Mouse (Mus musculus) MEL (cell line): ENCODE measurements around the gene Dnajb5. TPM values are rescaled to one million over a fixed set of nuclear protein-coding genes. Genes with fewer than 3 reads are reported as not detected.

ENCODE experiments used
- DNase-seq: peaks from one replicate; pipeline ENCODE4 v3.0.0; 2011; ENCODE audit warnings: low read depth, low spot score
- H3K27ac ChIP-seq: 2 replicates; pipeline ENCODE4 v1.5.1; 2012; ENCODE audit warnings: low read depth, mild to moderate bottlenecking, control low read depth, low read length, moderate library complexity; ENCODE audit not compliant: control insufficient read depth
- H3K27me3 ChIP-seq, 2 experiments: fragments of 150-350 bp in 1 of 2; sonication (generic) in 1 of 2; 2 replicates each; pipeline ENCODE4 v1.6.1; 2012; ENCODE audit warnings: low read length in 2 of 2, mild to moderate bottlenecking in 2 of 2, improper control_type of control experiment in 1 of 2, moderate library complexity in 1 of 2; ENCODE audit not compliant: insufficient read depth in 2 of 2, control insufficient read depth in 1 of 2
- H3K36me3 ChIP-seq, 2 experiments: 2 replicates each; pipeline ENCODE4 v1.6.1; 2012 to 2014; ENCODE audit warnings: low read length in 2 of 2, improper control_type of control experiment in 1 of 2, inconsistent platforms in 1 of 2, mild to moderate bottlenecking in 1 of 2; ENCODE audit not compliant: insufficient read depth in 2 of 2, control insufficient read depth in 1 of 2
- H3K4me1 ChIP-seq, 2 experiments: fragments of 150-350 bp in 1 of 2; sonication (generic) in 1 of 2; 2 replicates each; pipeline ENCODE4 v1.6.1; 2012; ENCODE audit warnings: low read length in 2 of 2, improper control_type of control experiment in 1 of 2, mild to moderate bottlenecking in 1 of 2; ENCODE audit not compliant: insufficient read depth in 2 of 2, control insufficient read depth in 1 of 2
- H3K4me3 ChIP-seq, 2 experiments: fragments of 150-350 bp in 1 of 2; sonication (generic) in 1 of 2; 2 replicates each; pipeline ENCODE4 v1.5.1; 2012; ENCODE audit warnings: low read depth in 2 of 2, low read length in 2 of 2, mild to moderate bottlenecking in 2 of 2, moderate library complexity in 2 of 2, control low read depth in 1 of 2, improper control_type of control experiment in 1 of 2; ENCODE audit not compliant: control insufficient read depth in 1 of 2, insufficient read depth in 1 of 2
- H3K79me2 ChIP-seq: 2 replicates; pipeline ENCODE4 v1.6.1; 2012; ENCODE audit warnings: mild to moderate bottlenecking, low read length, moderate library complexity; ENCODE audit not compliant: control insufficient read depth, poor library complexity, insufficient read depth
- H3K9ac ChIP-seq: 2 replicates; pipeline ENCODE4 v1.6.1; 2012; ENCODE audit warnings: low read depth, mild to moderate bottlenecking, control low read depth, low read length, moderate library complexity; ENCODE audit not compliant: control insufficient read depth, poor library complexity, severe bottlenecking
- H3K9me3 ChIP-seq: fragments of 150-350 bp; sonication (generic); replicated peaks from 2 replicates; pipeline ENCODE4 v1.6.1; 2012; ENCODE audit warnings: mild to moderate bottlenecking, low read length, improper control_type of control experiment, moderate library complexity; ENCODE audit not compliant: insufficient read depth
- BHLHE40 ChIP-seq: IDR thresholded peaks from 2 replicates; pipeline ENCODE4 v1.6.1; 2012; ENCODE audit warnings: low read depth, mild to moderate bottlenecking, inconsistent platforms, low read length, improper control_type of control experiment, borderline replicate concordance
- CHD1 ChIP-seq: IDR thresholded peaks from 2 replicates; pipeline ENCODE4 v1.6.1; 2012; ENCODE audit warnings: low read depth, mild to moderate bottlenecking, inconsistent platforms, low read length, improper control_type of control experiment
- CTCF ChIP-seq, 3 experiments: IDR thresholded peaks in 2 of 3; conservative IDR thresholded peaks in 1 of 3; 2 replicates each; pipeline ENCODE4 v1.5.1; 2011 to 2012; ENCODE audit warnings: low read length in 3 of 3, low read depth in 2 of 3, mild to moderate bottlenecking in 2 of 3, improper control_type of control experiment in 1 of 3, inconsistent platforms in 1 of 3, mixed read lengths in 1 of 3, moderate library complexity in 1 of 3; ENCODE audit not compliant: control insufficient read depth in 1 of 3, insufficient read depth in 1 of 3, poor library complexity in 1 of 3, severe bottlenecking in 1 of 3
- HCFC1 ChIP-seq: IDR thresholded peaks from 2 replicates; pipeline ENCODE4 v1.6.1; 2012; ENCODE audit warnings: low read depth, mild to moderate bottlenecking, inconsistent platforms, low read length, improper control_type of control experiment, moderate library complexity
- MAFK ChIP-seq: IDR thresholded peaks from 2 replicates; pipeline ENCODE4 v1.6.1; 2011; ENCODE audit warnings: low read depth, mild to moderate bottlenecking, low read length, improper control_type of control experiment, borderline replicate concordance
- MAX ChIP-seq: IDR thresholded peaks from 2 replicates; pipeline ENCODE4 v1.6.1; 2011; ENCODE audit warnings: low read length, improper control_type of control experiment
- MAZ ChIP-seq: IDR thresholded peaks from 2 replicates; pipeline ENCODE4 v1.6.1; 2012; ENCODE audit warnings: low read depth, mild to moderate bottlenecking, inconsistent platforms, low read length, improper control_type of control experiment
- MEF2A ChIP-seq: IDR thresholded peaks from 2 replicates; pipeline ENCODE4 v1.6.1; 2014; ENCODE audit warnings: low read depth, mild to moderate bottlenecking, inconsistent platforms, low read length, improper control_type of control experiment; ENCODE audit not compliant: poor library complexity, insufficient replicate concordance, severe bottlenecking; ENCODE audit errors: extremely low read depth
- MXI1 ChIP-seq: IDR thresholded peaks from 2 replicates; pipeline ENCODE4 v1.6.1; 2011; ENCODE audit warnings: mild to moderate bottlenecking, low read depth, low read length, improper control_type of control experiment
- RAD21 ChIP-seq: IDR thresholded peaks from 2 replicates; pipeline ENCODE4 v1.6.1; 2011; ENCODE audit warnings: mild to moderate bottlenecking, low read depth, low read length, improper control_type of control experiment
- SIN3A ChIP-seq: IDR thresholded peaks from 2 replicates; pipeline ENCODE4 v1.6.1; 2012; ENCODE audit warnings: low read length, improper control_type of control experiment, inconsistent platforms
- SMC3 ChIP-seq: IDR thresholded peaks from 2 replicates; pipeline ENCODE4 v1.6.1; 2011; ENCODE audit warnings: low read depth, low read length, improper control_type of control experiment
- UBTF ChIP-seq: IDR thresholded peaks from 2 replicates; pipeline ENCODE4 v1.6.1; 2012; ENCODE audit warnings: low read depth, mild to moderate bottlenecking, inconsistent platforms, low read length, improper control_type of control experiment, moderate library complexity, borderline replicate concordance; ENCODE audit not compliant: insufficient read depth
- USF2 ChIP-seq, 2 experiments: IDR thresholded peaks; 2 replicates each; pipeline ENCODE4 v1.6.1; 2011 to 2012; ENCODE audit warnings: improper control_type of control experiment in 2 of 2, low read length in 2 of 2, borderline replicate concordance in 1 of 2, inconsistent platforms in 1 of 2, low read depth in 1 of 2, mild to moderate bottlenecking in 1 of 2; ENCODE audit not compliant: insufficient read depth in 1 of 2
- ZC3H11A ChIP-seq: IDR thresholded peaks from 2 replicates; pipeline ENCODE4 v1.6.1; 2012; ENCODE audit warnings: low read depth, mild to moderate bottlenecking, inconsistent platforms, low read length, improper control_type of control experiment
- ZKSCAN1 ChIP-seq: IDR thresholded peaks from 2 replicates; pipeline ENCODE4 v1.6.1; 2012; ENCODE audit warnings: low read depth, mild to moderate bottlenecking, inconsistent platforms, low read length, improper control_type of control experiment, moderate library complexity
- polyA plus RNA-seq, 2 experiments: library from polyadenylated mRNA; stranded (reverse) in 1 of 2; unstranded in 1 of 2; fragments of >175 nt in 1 of 2; fragments of >200 nt in 1 of 2; gene quantifications; 2 replicates each; pipeline versions ENCODE4 v1.2.1 to v1.2.4; 2012; ENCODE audit warnings: low replicate concordance in 2 of 2, low read depth in 1 of 2; ENCODE audit not compliant: insufficient read length in 2 of 2, insufficient read depth in 1 of 2, missing spikeins in 1 of 2
- total RNA-seq: library from RNA; depleted of rRNA; stranded (reverse); fragments of 300-350 nt; gene quantifications from 2 replicates; pipeline ENCODE4 v1.2.3, GENCODE M21; 2012

Dnajb5 gene
- total and polyA plus RNA-seq, 3 experiments: 0.73 to 1.8 TPM; not detected in 1

- no peak overlapping the region for H3K4me3 ChIP-seq
- H3K36me3 ChIP-seq: peaks cover 0 to 3% of the 10 kb centered on the region in 2 experiments; a peak in 2 of 4 replicates
- no peak for DNase-seq
- H3K9ac ChIP-seq: no peak overlapping the region
- H3K4me1 ChIP-seq: peaks cover 0 to 4% of the 10 kb centered on the region in 2 experiments; a peak in 1 of 4 replicates
- TF ChIP-seq MAX: no peak
- no peak for TF ChIP-seq HCFC1
- H3K27me3 ChIP-seq: no peaks in the 10 kb centered on the region
- no peaks in the 10 kb centered on the region for H3K9me3 ChIP-seq
- H3K27ac ChIP-seq: no peak overlapping the region
- H3K79me2 ChIP-seq: no peaks in the 10 kb centered on the region
These were observed 13.9 kb downstream of the Dnajb5 start for GRCm38 (mm10) chr4:42963480-42963879.

DNA sequence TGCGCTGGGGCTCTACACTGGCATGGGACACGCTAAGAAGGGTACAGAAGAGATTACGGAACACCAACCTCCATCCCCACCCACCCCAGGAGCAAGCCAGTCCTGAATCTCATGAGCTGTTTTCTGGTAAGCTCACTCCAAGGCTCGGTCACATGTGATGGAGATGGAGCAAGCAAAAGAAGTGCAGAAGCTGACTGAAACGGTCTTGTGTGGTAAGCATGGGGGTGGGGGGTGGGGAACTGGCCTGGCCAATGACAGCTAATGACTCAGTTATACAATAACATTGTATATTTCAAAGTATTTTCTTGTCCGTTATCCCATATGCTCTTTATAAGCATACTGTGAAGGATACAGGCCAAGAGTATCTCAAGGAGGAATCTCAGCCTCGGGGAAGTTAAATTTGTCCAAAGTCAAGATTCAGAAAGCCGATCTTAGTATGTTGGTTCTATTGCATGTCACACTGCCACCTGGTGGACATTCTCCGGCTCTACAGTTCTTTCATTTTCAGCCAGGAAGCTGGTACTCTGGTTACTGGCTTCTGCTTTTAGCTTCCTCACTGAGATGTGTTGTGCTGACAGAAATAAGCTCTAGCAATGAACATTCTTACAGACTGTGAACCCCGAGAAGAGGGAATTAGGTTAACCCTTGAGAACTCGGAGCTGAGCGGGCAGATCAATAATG, 15.6 kb downstream of the Dnajb5 start:
- Histone ChIP-seq H3K36me3 (no peaks in the 10 kb centered on the region), H3K4me1 (no peaks in the 10 kb centered on the region), H3K4me3 (no peak overlapping the region), H3K9ac (no peak overlapping the region), H3K27ac (no peak overlapping the region), H3K9me3 (no peaks in the 10 kb centered on the region), H3K79me2 (no peaks in the 10 kb centered on the region), H3K27me3 (no peaks in the 10 kb centered on the region)
- peak; percentile 89 for DNase-seq
- no peak for TF ChIP-seq USF2 (IDR thresholded peaks at IDR 0.05; ENCODE audit: borderline replicate concordance in 1 of 2, insufficient read depth in 1 of 2, low read depth in 1 of 2, low read length in 2 of 2)
- no peak for TF ChIP-seq SIN3A
- TF ChIP-seq BHLHE40: no peak
- peak; percentile 83 for TF ChIP-seq SMC3
- TF ChIP-seq ZC3H11A: peak; percentile 64
- no peak for TF ChIP-seq MAZ
- no peak for TF ChIP-seq MEF2A
- no peak for TF ChIP-seq MAFK
- peak; percentile 69 for TF ChIP-seq RAD21
- no peak for TF ChIP-seq ZKSCAN1
- no peak for TF ChIP-seq CHD1
- no peak for TF ChIP-seq UBTF
- no peak for TF ChIP-seq MXI1
- TF ChIP-seq CTCF (IDR thresholded peaks at IDR 0.05 in 2 of 3, conservative IDR thresholded peaks at IDR 0.05 in 1 of 3; ENCODE audit: control insufficient read depth in 1 of 3, insufficient read depth in 1 of 3, low read depth in 2 of 3, low read length in 3 of 3, poor library complexity in 1 of 3, severe bottlenecking in 1 of 3): peak; percentile 62 to 83 (median 82)
